In the genomic region with DNA sequence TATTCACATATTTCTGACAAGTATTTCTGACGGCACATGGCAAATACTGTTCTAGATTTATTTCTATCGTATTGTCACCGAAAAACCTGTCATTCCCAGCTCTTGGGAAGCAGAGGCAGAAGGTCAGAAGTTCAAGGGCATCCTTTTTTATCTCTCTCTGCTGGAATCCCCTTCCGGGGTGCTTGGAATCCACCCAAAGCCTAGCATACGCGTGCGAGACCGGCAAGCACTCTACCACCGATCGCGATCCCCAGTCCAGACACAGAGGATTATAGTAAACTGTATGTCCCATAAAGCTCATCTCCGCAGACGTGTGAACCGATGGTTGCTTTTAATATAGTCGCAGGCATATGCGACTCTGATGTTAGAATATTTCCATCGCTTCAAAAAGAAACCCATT, we compare ENCODE assay signal across 26 mouse cellular contexts.
"Had no signal": no experiment of that assay in that cellular context is flagged by ENCODE, and none has a peak within 500 bp of the region (broad histone marks: within the 10 kb centered on the region; RNA-seq: fewer than 3 reads in every experiment).

No protein-coding gene starts in this region.

- H3K27me3 ChIP-seq: embryonic facial prominence, embryonic 12.5 days; embryonic facial prominence, embryonic 13.5 days; embryonic facial prominence, embryonic 15.5 days; forebrain, embryonic 12.5 days; forebrain, embryonic 13.5 days; forebrain, embryonic 15.5 days had no signal

- H3K36me3 ChIP-seq: embryonic facial prominence, embryonic 10.5 days; embryonic facial prominence, embryonic 12.5 days; embryonic facial prominence, embryonic 13.5 days; embryonic facial prominence, embryonic 15.5 days; forebrain, embryonic 10.5 days; forebrain, embryonic 12.5 days; forebrain, embryonic 15.5 days had no signal

- DNase-seq: cerebellum, adult 9-10 months; cerebellum, adult 9-11 months; cerebellum, postnatal 10 days; cerebellum, postnatal 14 days; cerebellum, postnatal 36 days; embryo, embryonic 11 days; forebrain, postnatal 0 days; gastrocnemius, adult 2 months; gastrocnemius, postnatal 10 days; gastrocnemius, postnatal 14 days; gastrocnemius, postnatal 25 days; gastrocnemius, postnatal 36 days; heart, adult 11 months; heart, adult 18-20 months; heart, adult 2 months had no signal

- H3K4me2 ChIP-seq: embryonic facial prominence, embryonic 12.5 days; embryonic facial prominence, embryonic 13.5 days; embryonic facial prominence, embryonic 15.5 days; forebrain, embryonic 12.5 days; forebrain, embryonic 13.5 days; forebrain, embryonic 15.5 days had no signal

- H3K9ac ChIP-seq: embryonic facial prominence, embryonic 12.5 days; embryonic facial prominence, embryonic 13.5 days; embryonic facial prominence, embryonic 15.5 days; forebrain, embryonic 12.5 days; forebrain, embryonic 13.5 days; forebrain, embryonic 15.5 days; forebrain, postnatal 0 days had no signal

- H3K9me3 ChIP-seq: embryonic facial prominence, embryonic 10.5 days; embryonic facial prominence, embryonic 12.5 days; embryonic facial prominence, embryonic 13.5 days; embryonic facial prominence, embryonic 15.5 days; forebrain, embryonic 10.5 days; forebrain, embryonic 12.5 days; forebrain, embryonic 13.5 days; forebrain, embryonic 15.5 days had no signal

- ATAC-seq: forebrain, embryonic 13.5 days; forebrain, embryonic 14.5 days; forebrain, embryonic 15.5 days; forebrain, embryonic 16.5 days; forebrain, postnatal 0 days had no signal

- H3K27ac ChIP-seq: embryonic facial prominence, embryonic 10.5 days; embryonic facial prominence, embryonic 12.5 days; embryonic facial prominence, embryonic 13.5 days; embryonic facial prominence, embryonic 15.5 days; forebrain, embryonic 10.5 days; forebrain, embryonic 12.5 days; forebrain, embryonic 13.5 days; forebrain, embryonic 15.5 days; gastrocnemius, adult 2 months; heart, adult 2 months had no signal

- H3K4me1 ChIP-seq: embryonic facial prominence, embryonic 12.5 days; embryonic facial prominence, embryonic 13.5 days; embryonic facial prominence, embryonic 15.5 days; forebrain, embryonic 12.5 days; forebrain, embryonic 13.5 days; forebrain, embryonic 15.5 days had no signal

- H3K4me3 ChIP-seq: embryonic facial prominence, embryonic 10.5 days; embryonic facial prominence, embryonic 12.5 days; embryonic facial prominence, embryonic 13.5 days; embryonic facial prominence, embryonic 15.5 days; erythroblast, embryonic 14.5 days; forebrain, embryonic 10.5 days; forebrain, embryonic 12.5 days; forebrain, embryonic 13.5 days; forebrain, embryonic 15.5 days; gastrocnemius, adult 2 months; heart, adult 2 months had no signal
